Mouse (Mus musculus): ENCODE measurements around the gene Spry2.

DNA sequence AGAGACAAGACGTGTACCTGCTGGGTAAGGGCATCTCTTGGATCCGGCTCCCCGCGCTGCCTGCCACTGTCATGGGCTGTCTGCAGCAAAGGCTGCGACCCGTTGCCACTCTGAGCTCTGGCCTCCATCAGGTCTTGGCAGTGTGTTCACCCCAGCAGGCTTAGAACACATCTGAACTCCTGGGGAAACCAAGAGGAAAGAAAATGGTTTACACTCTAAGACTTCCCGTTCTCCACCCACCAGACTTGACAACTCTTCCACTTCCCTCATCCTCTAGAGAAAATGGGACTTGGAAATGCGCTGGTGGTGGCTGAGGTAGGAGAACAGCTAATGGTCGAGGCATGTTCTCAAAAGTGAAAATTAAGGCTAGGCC lies 3.0 kb downstream of the Spry2 start:
- TF ChIP-seq CTCF (IDR thresholded peaks at IDR 0.05; ENCODE audit: borderline replicate concordance, extremely low read depth, insufficient read depth, insufficient read length) (no peak), POLR2A (IDR thresholded peaks at IDR 0.05; ENCODE audit: borderline replicate concordance, extremely low read depth, insufficient read depth, insufficient read length, poor library complexity, severe bottlenecking) (no peak)

All from brain, embryonic 14.5 days (tissue).